Mouse (Mus musculus) neural tube, embryonic 15.5 days (tissue): Measurements from ENCODE around the gene Col9a3. TPM values are rescaled to one million over a fixed set of nuclear protein-coding genes. Genes with fewer than 3 reads are reported as not detected.

Experiments
- ATAC-seq: fragments of 200-750 bp; cut with Nextera tagmentation; 2 replicates; pipeline ENCODE4 v1.8.0; 2017; ENCODE audit warnings: mild to moderate bottlenecking, moderate TSS enrichment, moderate library complexity; ENCODE audit not compliant: low FRiP score
- H3K27ac ChIP-seq: fragments of 300-500 bp; sonication (generic); replicated peaks from 2 replicates; pipeline ENCODE4 v1.5.1; 2015; ENCODE audit warnings: mild to moderate bottlenecking, inconsistent platforms
- H3K27me3 ChIP-seq: fragments of 300-500 bp; sonication (generic); replicated peaks from 2 replicates; pipeline ENCODE4 v1.6.1; 2015; ENCODE audit warnings: inconsistent platforms
- H3K36me3 ChIP-seq: fragments of 300-500 bp; sonication (generic); 2 replicates; pipeline ENCODE4 v1.6.1; 2015; ENCODE audit warnings: inconsistent platforms
- H3K4me1 ChIP-seq: fragments of 300-500 bp; sonication (generic); 2 replicates; pipeline ENCODE4 v1.6.1; 2015; ENCODE audit warnings: inconsistent platforms
- H3K4me2 ChIP-seq: fragments of 300-500 bp; sonication (generic); 2 replicates; pipeline ENCODE4 v1.6.1; 2015; ENCODE audit warnings: inconsistent platforms, mild to moderate bottlenecking, moderate library complexity
- H3K4me3 ChIP-seq: fragments of 300-500 bp; sonication (generic); replicated peaks from 2 replicates; pipeline ENCODE4 v1.5.1; 2015; ENCODE audit warnings: mild to moderate bottlenecking, inconsistent platforms
- H3K9ac ChIP-seq: fragments of 300-500 bp; sonication (generic); replicated peaks from 2 replicates; pipeline ENCODE4 v1.6.1; 2015; ENCODE audit warnings: mild to moderate bottlenecking, inconsistent platforms
- H3K9me3 ChIP-seq: fragments of 300-500 bp; sonication (generic); replicated peaks from 2 replicates; pipeline ENCODE4 v1.6.1; 2016; ENCODE audit warnings: inconsistent platforms
- WGBS: fragments of 180-500 bp; shearing (Covaris S2); methylation state at CpG from one replicate; pipeline ENCODE4 v1.1.7; 2015; ENCODE audit warnings: mixed read lengths; 5-methylcytosine and 5-hydroxymethylcytosine counted together
- polyA plus RNA-seq: library from polyadenylated mRNA; unstranded; fragments of >200 nt; fragmentation: Nextera tagmentation; extraction: Ambion mirVana; gene quantifications from 2 replicates; pipeline ENCODE4 v1.2.1, GENCODE M21; 2015

The Col9a3 gene
- polyA plus RNA-seq, 1 experiment from 2014 or later, result 90.3 TPM

DNA sequence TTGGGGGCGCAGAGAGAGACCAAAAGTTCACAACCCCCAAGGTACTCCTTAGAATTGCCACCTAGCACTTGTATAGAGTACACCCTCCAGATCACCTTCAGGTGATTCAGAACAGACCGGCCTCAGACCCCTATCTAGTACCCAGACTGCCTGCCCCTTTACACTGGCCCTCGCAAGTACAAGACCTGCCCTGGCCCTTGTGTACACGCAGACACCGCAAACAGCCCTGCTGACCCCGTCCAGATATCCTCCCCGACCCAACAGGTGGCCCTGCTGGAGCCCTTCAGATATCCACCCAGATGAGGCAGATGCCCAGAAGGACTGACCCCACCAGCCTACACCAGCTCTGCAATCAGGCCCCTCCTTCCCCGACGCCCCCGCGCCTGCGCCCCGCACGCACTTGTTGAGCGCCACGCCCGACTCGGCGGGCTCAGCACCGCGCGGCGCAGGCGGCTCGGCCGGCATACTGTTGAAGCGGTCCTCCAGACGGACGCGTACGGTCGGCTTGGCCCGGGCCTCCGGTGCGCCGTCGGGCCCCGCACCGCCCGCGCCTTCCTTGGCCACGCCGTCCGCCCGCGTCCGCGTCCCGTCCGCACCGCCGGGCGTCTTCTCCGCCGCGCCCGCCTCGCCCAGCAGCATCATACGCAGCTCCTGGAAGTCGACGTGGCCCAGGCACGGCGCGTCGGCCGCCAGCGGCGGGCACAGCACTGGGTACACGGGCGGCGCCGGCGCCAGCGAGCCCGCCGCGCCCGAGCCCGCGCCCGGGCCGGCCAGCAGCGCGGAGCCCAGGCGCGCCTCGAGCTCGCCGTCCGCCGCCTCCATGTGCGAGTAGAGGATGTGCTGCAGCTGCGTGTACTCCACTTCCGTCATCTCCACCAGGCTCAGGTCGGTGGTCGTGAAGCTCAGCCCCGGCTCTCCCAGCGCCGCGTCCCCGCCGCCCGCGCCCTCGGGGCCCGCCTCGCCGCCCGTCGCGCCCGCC, 44.3 kb downstream of the Col9a3 start:
- ATAC-seq, result peak; percentile 63; the same call in 1 of the 2 replicates
- H3K36me3 ChIP-seq, result no peaks in the 10 kb centered on the region; the same call in 1 of the 2 replicates
- H3K9me3 ChIP-seq, result peaks cover 14% of the 10 kb centered on the region
- peaks cover 43% of the 10 kb centered on the region for H3K27me3 ChIP-seq
- no peak overlapping the region for H3K27ac ChIP-seq
- H3K4me1 ChIP-seq, result peaks cover 10% of the 10 kb centered on the region
- peak overlapping the region; percentile 42 for H3K4me3 ChIP-seq
- WGBS, result 3% methylated on average over 107 of the region's 112 CpGs
- peak overlapping the region; percentile 57 for H3K4me2 ChIP-seq
- no peak overlapping the region for H3K9ac ChIP-seq

- H3K36me3 ChIP-seq, result no peaks in the 10 kb centered on the region; the same call in 1 of the 2 replicates
- no peak for ATAC-seq
- no peak within 1 kb of the TSS for H3K9ac ChIP-seq
- H3K9me3 ChIP-seq, result peaks cover 14% of the 10 kb centered on the region
- 2% methylated on average over 48 of the region's 56 CpGs for WGBS
- peak within 1 kb of the TSS; percentile 57 for H3K4me2 ChIP-seq
- peak within 1 kb of the TSS; percentile 42 for H3K4me3 ChIP-seq
- H3K4me1 ChIP-seq, result peaks cover 10% of the 10 kb centered on the region
- peaks cover 44% of the 10 kb centered on the region for H3K27me3 ChIP-seq
- no peak within 1 kb of the TSS for H3K27ac ChIP-seq
These were observed 45.1 kb downstream of the Col9a3 start, which contains the start of gene Tcfl5 for GRCm38 (mm10) chr2:180642555-180643260. TSS of gene Tcfl5 (minus strand) at chr2:180642708.

GRCm38 (mm10) chr2:180643626-180644025, 46.0 kb downstream of the Col9a3 start:
- Histone ChIP-seq H3K4me2 (no peak overlapping the region), H3K9me3 (peaks cover 14% of the 10 kb centered on the region), H3K4me1 (peaks cover 10% of the 10 kb centered on the region), H3K36me3 (no peaks in the 10 kb centered on the region; the same call in 1 of the 2 replicates), H3K27ac (no peak overlapping the region), H3K27me3 (peaks cover 44% of the 10 kb centered on the region), H3K9ac (no peak overlapping the region), H3K4me3 (no peak overlapping the region)
- ATAC-seq, result no peak

- peaks cover 20% of the 10 kb centered on the region for H3K27me3 ChIP-seq
- no peaks in the 10 kb centered on the region; the same call in 1 of the 2 replicates for H3K36me3 ChIP-seq
- no peak for ATAC-seq
These were observed 49.3 kb downstream of the Col9a3 start for GRCm38 (mm10) chr2:180646841-180647240.

GRCm38 (mm10) chr2:180654666-180655065, 57.1 kb downstream of the Col9a3 start:
- WGBS, result 85% methylated on average over 7 of the region's 7 CpGs
- Histone ChIP-seq H3K27me3 (no peaks in the 10 kb centered on the region), H3K27ac (no peak overlapping the region), H3K9ac (no peak overlapping the region), H3K36me3 (no peaks in the 10 kb centered on the region), H3K4me2 (no peak overlapping the region), H3K4me3 (no peak overlapping the region), H3K9me3 (no peaks in the 10 kb centered on the region), H3K4me1 (peaks cover 6% of the 10 kb centered on the region)
- ATAC-seq, result no peak

More at GRCm38 (mm10) chr2:180646841-180647240, 49.3 kb downstream of the Col9a3 start:
- Histone ChIP-seq H3K4me2 (no peak overlapping the region), H3K27ac (no peak overlapping the region), H3K9ac (no peak overlapping the region), H3K9me3 (peaks cover 14% of the 10 kb centered on the region), H3K4me3 (no peak overlapping the region), H3K4me1 (peaks cover 7% of the 10 kb centered on the region)

DNA sequence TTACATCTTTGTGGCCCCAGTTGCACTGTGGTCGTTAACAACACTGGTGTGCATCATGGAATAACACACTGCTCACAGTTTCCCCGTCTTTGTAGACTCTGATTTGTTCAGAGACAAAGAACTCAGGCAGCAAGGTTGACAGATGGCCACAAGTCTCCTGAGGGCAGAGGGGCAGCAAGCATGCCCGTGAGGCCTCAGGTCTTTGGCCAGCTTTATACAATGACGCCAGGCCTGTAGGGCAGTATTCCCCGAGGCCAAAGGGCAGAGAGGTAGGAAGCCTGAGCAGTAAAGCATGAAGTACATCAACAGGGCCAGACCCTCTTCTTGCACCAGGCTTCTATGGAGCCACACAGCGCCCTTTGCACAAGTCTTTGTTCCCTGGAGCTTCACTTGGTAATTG, 57.6 kb downstream of the Col9a3 start:
- 38% methylated on average over 6 of the region's 6 CpGs for WGBS
- H3K4me1 ChIP-seq, result peaks cover 9% of the 10 kb centered on the region
- no peak overlapping the region for H3K4me2 ChIP-seq
- H3K36me3 ChIP-seq, result no peaks in the 10 kb centered on the region
- no peak overlapping the region for H3K27ac ChIP-seq
- no peak overlapping the region for H3K9ac ChIP-seq
- no peaks in the 10 kb centered on the region for H3K9me3 ChIP-seq
- H3K4me3 ChIP-seq, result no peak overlapping the region
- no peak for ATAC-seq
- H3K27me3 ChIP-seq, result no peaks in the 10 kb centered on the region

DNA sequence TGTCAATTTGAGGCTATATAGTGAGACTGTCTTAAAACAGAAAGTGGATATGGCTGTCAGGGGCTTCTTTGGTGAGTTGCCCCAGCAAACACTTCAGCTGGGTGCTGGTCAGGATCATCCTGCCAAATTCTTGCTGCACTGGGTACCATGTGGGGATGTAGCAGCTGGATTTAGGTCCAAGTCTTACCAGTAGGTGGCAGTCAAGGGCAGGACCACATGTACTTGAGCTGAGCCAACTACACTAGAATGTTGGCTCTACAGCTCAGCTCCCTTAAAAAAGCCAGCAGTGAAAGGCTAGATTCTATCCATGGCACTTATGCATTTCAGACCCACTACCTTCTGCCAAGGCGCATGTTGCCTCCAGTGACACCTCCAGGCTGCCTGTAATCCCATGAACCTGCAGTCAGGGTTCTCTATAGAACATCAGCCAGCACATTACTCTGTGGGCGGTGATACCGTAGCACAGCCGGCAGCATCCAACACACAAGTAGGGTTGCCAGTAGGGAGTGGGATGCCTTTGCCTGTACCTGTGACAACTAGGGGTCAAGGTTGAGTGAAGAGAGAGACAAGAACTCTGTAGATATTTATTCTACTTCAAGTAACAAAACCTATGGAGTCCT, 59.9 kb downstream of the Col9a3 start:
- Histone ChIP-seq H3K4me1 (peaks cover 9% of the 10 kb centered on the region), H3K4me3 (no peak overlapping the region), H3K27ac (no peak overlapping the region), H3K27me3 (no peaks in the 10 kb centered on the region), H3K9me3 (no peaks in the 10 kb centered on the region), H3K9ac (no peak overlapping the region), H3K4me2 (no peak overlapping the region), H3K36me3 (peaks cover 16% of the 10 kb centered on the region)
- peak; percentile 78 for ATAC-seq
- 76% methylated on average over 4 of the region's 4 CpGs for WGBS

GRCm38 (mm10) chr2:180658381-180658780, 60.8 kb downstream of the Col9a3 start:
- H3K9ac ChIP-seq, result no peak overlapping the region
- ATAC-seq, result no peak
- H3K27ac ChIP-seq, result no peak overlapping the region
- 90% methylated on average over 5 of the region's 5 CpGs for WGBS
- no peak overlapping the region for H3K4me2 ChIP-seq
- H3K27me3 ChIP-seq, result no peaks in the 10 kb centered on the region
- H3K4me3 ChIP-seq, result no peak overlapping the region
- no peaks in the 10 kb centered on the region for H3K9me3 ChIP-seq
- peaks cover 16% of the 10 kb centered on the region for H3K36me3 ChIP-seq
- peaks cover 9% of the 10 kb centered on the region for H3K4me1 ChIP-seq

GRCm38 (mm10) chr2:180659353-180660150, 62.0 kb downstream of the Col9a3 start:
- Histone ChIP-seq H3K4me1 (peaks cover 9% of the 10 kb centered on the region), H3K36me3 (peaks cover 17% of the 10 kb centered on the region), H3K4me3 (0 out of 2 replicates have a peak overlapping the region, but pooled peaks have one; percentile 15), H3K9ac (peak overlapping the region; percentile 42), H3K9me3 (no peaks in the 10 kb centered on the region), H3K4me2 (peak overlapping the region; percentile 49), H3K27ac (no peak overlapping the region), H3K27me3 (no peaks in the 10 kb centered on the region)
- WGBS, result 29% methylated on average over 42 of the region's 42 CpGs
- no peak for ATAC-seq

DNA sequence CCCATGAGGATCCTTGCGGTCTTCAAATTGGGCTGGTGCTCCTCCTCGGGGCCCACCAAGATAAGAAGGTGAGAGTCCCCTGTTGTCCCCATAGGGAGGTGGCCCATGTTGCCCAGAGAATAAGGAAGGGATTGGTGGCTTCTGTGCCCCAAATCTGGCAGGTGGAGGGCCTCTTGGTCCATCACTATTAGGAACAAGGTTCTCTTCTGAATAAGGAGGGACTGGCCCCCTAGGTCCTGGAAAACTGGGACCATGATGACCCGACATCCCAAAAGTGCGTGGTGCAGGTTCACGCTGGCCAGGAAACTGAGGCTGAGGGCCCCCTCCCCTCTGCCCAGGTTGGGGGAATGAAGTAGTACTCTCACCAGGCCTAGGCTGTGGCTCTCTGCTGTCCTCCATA, 62.9 kb downstream of the Col9a3 start:
- Histone ChIP-seq H3K27me3 (no peaks in the 10 kb centered on the region), H3K36me3 (peaks cover 27% of the 10 kb centered on the region), H3K27ac (no peak overlapping the region), H3K9ac (no peak overlapping the region), H3K4me1 (peaks cover 9% of the 10 kb centered on the region), H3K9me3 (no peaks in the 10 kb centered on the region), H3K4me2 (no peak overlapping the region), H3K4me3 (no peak overlapping the region)
- ATAC-seq, result no peak
- 93% methylated on average over 5 of the region's 5 CpGs for WGBS

DNA sequence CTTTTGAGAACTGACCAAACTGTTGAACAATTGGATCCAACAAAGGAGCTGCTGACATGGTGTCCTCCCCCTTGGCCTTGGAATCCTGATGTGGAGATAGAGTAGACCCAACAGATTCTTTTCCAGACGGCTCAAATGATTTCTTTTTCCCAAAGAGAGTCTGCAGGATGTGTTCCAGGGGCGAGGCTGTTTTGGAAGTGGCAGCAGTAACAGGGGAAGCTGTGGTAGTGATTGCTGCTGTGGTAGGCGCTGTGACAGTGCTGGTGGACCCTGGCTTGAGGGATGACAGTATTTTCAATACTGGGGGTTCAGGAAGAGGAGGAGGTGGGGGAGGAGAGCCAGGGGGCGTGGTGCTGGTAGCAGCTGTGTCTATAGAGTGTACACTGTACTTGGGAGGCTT, 64.4 kb downstream of the Col9a3 start:
- no peak overlapping the region for H3K4me3 ChIP-seq
- no peak for ATAC-seq
- WGBS, result 91% methylated on average over 4 of the region's 4 CpGs
- H3K27me3 ChIP-seq, result no peaks in the 10 kb centered on the region
- peaks cover 9% of the 10 kb centered on the region for H3K4me1 ChIP-seq
- H3K4me2 ChIP-seq, result no peak overlapping the region
- H3K36me3 ChIP-seq, result peaks cover 42% of the 10 kb centered on the region
- no peak overlapping the region for H3K27ac ChIP-seq
- no peaks in the 10 kb centered on the region for H3K9me3 ChIP-seq
- H3K9ac ChIP-seq, result no peak overlapping the region
